Mouse (Mus musculus): Measurements from ENCODE around the gene Sorbs1. TPM values are rescaled to one million over a fixed set of nuclear protein-coding genes. Genes with fewer than 3 reads are reported as not detected.

The Sorbs1 gene
- total and polyA plus RNA-seq, 3 experiments: 13.4 to 123 (median 116) TPM

- DNase-seq: no peak
Observed at GRCm38 (mm10) chr19:40407186-40407585, 106.4 kb downstream of the Sorbs1 start.

GRCm38 (mm10) chr19:40406661-40407060, 106.9 kb downstream of the Sorbs1 start:
- no peak for DNase-seq

DNA sequence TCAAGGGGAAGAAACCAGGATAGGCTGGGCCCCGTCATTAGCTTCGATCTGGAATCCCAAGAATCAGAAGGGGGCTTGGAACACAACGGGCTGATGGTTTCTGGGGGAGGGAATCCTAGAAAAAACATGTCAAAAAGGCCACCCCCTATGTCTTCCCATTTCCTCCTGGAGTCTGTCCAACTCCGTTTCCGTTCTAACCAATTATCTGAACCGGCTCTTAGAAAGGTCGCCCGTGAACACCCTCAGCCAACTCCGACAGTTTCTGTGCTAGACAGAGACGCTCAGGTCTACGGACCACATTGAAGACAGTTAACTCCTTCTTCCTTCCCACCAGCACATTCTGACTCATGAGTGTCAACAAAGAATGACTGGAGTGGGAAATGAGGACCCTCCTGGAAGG, 107.8 kb downstream of the Sorbs1 start:
- peak; percentile 22 for DNase-seq

- DNase-seq: no peak
Observed at GRCm38 (mm10) chr19:40404582-40404981, 109.0 kb downstream of the Sorbs1 start.

GRCm38 (mm10) chr19:40403999-40404398, 109.6 kb downstream of the Sorbs1 start:
- DNase-seq: peak; percentile 23

DNA sequence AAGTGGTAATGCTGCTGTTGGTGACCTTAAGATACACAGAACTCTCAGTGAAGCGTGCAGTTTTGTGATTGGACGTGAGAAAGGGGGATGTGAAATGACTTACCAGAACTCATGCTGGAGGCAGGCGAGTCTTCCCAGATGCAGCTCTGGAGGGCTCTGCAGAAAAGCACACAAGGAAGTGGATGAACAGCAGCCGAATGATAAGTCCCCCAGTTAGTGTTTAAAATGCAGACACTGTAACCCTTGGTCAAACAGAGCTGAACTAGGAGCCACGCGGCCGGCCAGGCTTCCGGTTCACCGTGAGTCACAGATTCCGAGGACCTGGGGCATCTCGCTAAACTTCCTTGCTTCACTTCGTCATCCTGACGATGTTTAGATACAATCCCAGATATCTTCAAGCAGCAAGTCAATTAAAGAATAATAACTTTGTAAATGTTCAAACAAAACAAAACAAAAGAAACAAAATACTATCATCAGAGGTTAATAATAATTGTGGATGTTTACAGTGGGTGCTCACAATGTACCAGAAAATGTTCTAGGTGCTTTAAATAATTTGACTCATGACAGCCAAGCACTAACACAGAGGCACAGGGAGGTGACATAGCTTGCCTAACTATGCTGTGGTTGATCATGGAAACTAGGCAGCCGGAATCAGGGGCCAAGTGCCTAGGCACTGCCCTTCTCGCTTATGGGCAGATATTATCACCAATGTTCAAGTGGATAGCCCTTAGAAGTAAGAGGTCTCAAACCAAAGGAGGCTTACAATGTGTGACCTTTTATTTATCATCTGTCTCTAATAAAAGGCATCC, 111.2 kb downstream of the Sorbs1 start:
- peak; percentile 30 for DNase-seq

GRCm38 (mm10) chr19:40401213-40401612, 112.4 kb downstream of the Sorbs1 start:
- peak; percentile 74 for DNase-seq

GRCm38 (mm10) chr19:40400426-40401030, 113.1 kb downstream of the Sorbs1 start:
- DNase-seq: peak; percentile 49

DNA sequence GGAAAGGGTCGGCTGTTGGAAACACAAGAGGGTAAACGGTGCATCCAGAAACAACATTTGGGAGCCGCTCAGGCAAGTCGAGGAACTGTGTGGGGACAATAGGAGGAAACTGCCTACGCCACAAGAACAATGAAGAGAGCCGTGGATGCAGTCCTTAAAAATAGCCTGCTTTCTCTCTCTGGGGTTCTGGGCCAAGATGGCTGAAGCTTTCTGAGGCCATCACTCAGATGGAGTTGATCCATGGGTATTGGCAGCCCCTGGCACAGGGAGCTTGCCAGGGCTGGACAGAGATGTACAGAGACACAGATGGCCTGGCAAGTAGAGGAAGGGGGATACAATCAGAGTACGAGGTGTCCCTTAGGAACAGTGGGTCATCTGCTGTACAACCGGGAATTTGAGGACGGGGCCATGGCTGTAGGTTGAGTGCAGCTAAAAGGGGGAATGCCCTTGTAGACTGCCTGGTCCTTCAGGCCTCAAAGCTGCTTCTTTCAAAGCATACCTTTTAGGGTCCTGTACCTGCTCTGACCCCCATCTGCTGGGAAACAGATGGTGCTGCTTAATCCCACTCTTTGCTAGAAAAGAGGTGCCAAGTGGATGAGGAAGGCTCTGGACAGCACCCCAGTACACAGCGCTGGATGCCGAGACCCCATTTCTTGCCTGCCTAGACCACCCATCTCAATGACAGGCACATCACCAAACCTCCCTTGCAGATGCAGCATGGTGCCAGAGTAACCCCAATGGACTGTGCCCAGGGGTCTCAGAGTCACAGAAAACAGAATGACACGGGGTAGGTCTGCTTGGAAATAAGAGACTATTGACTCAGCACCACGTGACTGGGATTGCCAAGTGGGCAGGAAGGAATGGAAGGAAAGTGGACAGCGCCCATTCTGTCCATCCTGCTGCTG, 117.6 kb downstream of the Sorbs1 start:
- no peak for DNase-seq

DNA sequence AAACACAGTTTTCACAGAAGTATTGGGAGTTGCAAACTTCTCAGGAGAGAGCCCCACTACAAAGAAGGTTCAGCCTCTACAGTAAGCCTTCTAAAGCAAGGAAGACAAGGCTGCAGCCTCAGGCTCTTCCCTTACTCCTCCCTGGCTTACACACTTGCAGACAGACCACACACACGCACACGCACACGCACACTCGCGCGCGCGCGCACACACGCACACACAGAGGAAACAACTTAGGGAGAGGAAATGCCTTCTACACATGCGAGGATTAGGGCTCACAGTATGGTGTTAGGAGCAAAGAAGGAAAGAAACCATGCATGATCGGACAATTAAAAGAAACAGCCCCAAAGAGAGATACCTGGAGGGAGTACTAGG, 118.3 kb downstream of the Sorbs1 start:
- DNase-seq: no peak

DNA sequence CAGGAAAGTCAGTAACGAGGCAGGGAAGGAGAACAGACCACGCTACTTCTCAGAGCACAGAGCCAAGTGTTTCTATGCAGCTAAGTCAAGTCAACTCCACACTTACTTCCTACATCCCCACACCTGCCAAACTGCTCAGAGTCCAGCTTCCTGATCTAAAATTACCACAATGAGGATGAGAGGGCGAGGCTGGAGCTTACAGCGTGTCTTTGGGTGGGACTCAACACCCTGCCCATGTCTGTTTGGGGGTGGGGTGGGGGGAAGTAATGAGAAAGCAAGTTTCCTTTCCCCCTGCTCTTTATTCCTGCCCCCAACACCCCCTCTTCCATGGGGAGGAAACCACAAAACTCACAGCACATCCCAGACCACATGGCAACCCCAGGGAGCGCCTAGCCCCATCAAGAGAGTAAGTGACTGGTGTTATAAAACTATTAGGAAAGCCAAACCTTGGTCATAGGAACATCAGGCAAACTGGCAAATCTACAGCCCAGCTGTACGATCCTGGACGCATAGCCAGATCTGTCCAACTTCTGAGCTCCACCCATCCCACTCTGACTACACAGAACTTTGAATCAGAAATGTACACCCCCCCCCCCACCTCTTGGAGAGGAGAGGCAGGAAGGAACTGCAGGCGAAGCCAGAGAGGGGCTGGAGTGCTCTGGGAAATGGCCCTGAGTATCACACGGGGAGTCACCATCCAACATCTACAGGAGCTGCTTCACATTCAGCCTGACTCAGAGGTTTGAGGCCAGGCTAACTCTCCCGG, 118.8 kb downstream of the Sorbs1 start:
- no peak for DNase-seq

DNA sequence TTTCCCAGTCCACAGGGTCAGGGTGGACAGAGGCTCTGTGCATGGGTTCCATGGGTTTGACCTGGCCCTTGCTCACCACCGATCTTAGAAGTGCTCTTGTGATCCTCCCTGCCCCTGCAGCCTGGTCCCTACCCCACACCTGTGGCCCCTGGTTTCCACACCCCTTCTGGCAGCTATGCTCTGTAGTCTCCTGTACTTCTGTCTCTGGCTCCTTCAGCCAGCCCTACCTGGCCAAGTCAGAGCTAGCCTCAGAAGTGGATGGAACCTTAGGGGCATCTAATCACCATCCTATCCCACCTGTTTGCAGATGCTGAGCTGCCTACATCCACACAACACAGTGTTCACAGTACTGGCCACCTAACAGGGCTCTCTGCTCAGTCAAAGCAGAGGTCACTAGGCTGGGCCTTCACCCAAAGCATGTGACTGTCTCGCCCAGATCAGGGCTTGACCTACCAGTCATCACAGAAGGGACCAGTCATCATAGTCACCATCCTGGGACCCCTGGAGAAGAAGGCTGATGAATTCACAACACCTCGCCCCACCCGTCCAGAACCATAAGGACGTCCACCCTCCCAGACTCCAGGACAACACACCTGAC, 120.7 kb downstream of the Sorbs1 start:
- no peak for DNase-seq

DNA sequence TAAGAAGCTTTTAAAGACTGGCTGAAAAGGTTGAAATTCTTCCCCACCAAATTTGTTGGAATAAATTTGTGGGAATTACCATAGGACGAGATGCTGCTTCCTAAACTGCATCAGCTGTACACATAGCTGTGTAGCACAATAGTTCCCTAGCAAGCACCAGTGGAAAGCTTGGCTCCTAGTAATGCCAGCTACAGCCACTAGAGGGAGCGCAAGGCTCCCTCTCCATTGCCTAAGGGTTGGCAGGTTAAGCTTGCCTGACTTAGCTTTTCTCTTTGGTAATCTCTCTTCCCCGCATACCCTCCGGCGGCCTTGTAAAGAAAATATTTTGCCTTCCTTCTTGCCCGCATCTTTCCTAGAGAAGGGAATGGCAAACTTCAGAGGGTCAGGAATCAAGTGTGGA, 122.1 kb downstream of the Sorbs1 start:
- DNase-seq: peak; percentile 83

- no peak for DNase-seq
Observed at GRCm38 (mm10) chr19:40386916-40387315, 126.7 kb downstream of the Sorbs1 start.

DNA sequence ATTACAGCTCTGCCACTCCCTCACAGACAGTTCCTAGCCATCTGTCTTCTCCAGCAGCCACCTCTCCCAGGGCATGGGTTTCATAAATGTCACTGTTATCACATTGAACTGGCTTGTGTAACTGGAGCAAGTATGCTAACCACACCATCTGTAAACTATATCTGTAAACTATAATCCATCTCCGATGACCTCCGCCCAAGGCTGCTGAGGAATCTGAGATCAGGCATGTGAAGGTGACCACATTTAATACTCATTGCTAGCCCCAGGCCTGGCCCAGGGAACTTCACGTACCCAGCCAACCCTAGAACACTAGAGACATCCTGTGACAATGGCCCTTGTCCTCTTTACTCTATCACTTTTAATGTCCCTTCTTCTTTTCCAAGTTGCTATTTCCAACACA, 128.2 kb downstream of the Sorbs1 start:
- DNase-seq: no peak

DNA sequence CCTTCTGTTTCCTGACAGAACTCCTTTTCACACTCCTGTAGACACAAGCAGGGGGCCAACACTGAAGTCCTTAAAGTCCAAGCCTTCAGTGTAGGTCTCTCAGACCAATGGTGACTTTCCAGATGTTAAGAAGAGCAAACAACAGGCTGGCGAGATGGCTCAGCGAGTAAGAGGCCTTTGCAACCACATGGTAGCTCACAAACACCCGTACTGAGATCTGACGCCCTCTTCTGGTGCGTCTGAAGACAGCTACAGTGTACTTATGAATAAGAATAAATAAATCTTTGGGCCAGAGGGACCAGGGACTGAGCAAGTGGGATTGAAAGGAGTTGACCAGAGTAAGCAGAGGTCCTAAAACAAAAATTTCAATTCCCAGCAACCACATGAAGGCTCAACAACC, 129.6 kb downstream of the Sorbs1 start:
- no peak for DNase-seq

DNA sequence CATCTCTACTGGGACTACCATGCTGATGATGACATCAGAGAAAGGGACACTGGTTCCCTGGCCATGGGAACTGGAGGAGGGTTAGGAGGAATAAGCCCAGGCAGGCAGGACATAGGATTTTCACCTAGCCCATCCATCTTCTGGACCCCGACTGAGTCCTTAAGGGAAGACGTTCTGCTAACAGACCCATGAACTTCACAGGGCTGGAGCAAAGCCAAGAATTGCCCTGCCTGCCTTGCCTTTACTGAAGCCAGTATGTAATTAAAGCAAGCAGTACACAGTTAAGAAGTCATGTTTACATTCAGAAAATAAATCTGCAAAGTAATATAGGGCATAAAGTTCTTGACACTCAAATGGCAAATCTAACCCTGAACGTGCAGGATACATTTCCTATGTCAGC, 132.9 kb downstream of the Sorbs1 start:
- no peak for DNase-seq

DNA sequence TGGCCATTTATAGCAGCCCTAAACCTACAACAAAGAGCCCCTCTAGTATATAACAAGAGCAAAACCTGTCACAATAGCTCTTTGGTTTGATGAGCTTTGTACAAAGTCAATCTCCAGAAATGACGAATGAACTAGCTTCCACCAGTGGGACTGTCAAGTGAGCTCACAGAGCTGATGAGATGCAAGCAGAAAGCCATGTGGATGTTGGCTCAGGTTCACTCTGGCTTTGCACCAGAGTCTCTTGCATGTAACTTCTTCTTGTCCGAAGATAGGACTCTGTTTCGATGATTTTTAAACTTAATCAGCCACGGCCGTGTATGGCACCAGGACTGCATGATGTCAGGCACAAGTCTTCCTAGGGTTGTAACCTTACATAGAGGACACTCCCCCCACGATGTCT, 133.6 kb downstream of the Sorbs1 start:
- DNase-seq: no peak

- DNase-seq: no peak
Observed at GRCm38 (mm10) chr19:40379081-40379480, 134.5 kb downstream of the Sorbs1 start.

GRCm38 (mm10) chr19:40377632-40378031, 135.9 kb downstream of the Sorbs1 start:
- DNase-seq: no peak

DNA sequence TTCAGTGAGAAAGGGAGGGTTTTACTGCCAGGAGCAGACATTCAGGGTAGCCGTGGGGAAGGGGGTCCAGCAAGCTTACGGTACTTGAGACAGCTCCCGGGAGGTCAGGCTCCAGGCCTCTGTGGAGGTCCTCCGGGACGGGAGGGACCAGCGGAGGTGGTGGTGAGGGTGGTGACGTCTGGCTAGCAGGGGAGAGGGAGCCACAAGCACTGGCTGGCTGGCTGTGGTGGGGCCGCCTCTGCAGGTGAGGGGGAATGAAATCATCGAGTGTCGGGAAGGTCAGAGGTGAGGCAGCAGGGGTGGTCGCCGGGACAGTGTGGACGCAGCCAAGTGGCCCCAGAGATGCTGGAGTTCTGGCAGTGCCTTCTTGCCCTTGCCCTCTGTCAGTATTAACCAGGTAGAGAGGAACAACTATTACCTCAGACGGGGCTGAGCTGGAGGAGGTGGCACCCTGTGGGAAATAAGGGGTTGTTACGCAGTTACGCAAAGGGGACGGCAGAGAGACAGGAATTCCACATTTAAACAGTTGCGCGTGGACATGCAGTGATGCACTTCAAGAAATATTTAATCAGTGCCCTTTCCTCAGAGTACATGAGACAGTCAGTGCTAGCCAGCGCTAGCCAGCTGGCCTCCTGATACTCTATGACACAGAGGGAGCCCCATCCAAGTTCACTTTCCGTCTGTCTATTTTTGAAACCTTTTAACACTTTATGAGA, 136.9 kb downstream of the Sorbs1 start:
- DNase-seq: no peak

All from adrenal gland, adult 2 months (tissue).